Mouse (Mus musculus) embryonic facial prominence, embryonic 12.5 days (tissue): Measurements from ENCODE around the gene Pex6. TPM values are rescaled to one million over a fixed set of nuclear protein-coding genes. Genes with fewer than 3 reads are reported as not detected.
A peak's percentile ranks its signal among the peaks of the same experiment; 100 is the strongest.

Experiments used
- ATAC-seq: fragments of 200-750 bp; cut with Nextera tagmentation; 2 replicates; pipeline ENCODE4 v1.8.0; 2017; ENCODE audit not compliant: insufficient number of reproducible peaks, insufficient read depth, low FRiP score, low TSS enrichment
- H3K27ac ChIP-seq: fragments of 300-500 bp; sonication (generic); 2 replicates; pipeline ENCODE4 v1.5.1; 2016; ENCODE audit warnings: mild to moderate bottlenecking
- H3K27me3 ChIP-seq: fragments of 300-500 bp; sonication (generic); 2 replicates; pipeline ENCODE4 v1.6.1; 2016; ENCODE audit warnings: mild to moderate bottlenecking, moderate library complexity
- H3K36me3 ChIP-seq: fragments of 300-500 bp; sonication (generic); 2 replicates; pipeline ENCODE4 v1.6.1; 2016; ENCODE audit warnings: mild to moderate bottlenecking
- H3K4me1 ChIP-seq: fragments of 300-500 bp; sonication (generic); 2 replicates; pipeline ENCODE4 v1.6.1; 2016
- H3K4me2 ChIP-seq: fragments of 300-500 bp; sonication (generic); replicated peaks from 2 replicates; pipeline ENCODE4 v1.6.1; 2016; ENCODE audit warnings: mild to moderate bottlenecking, moderate library complexity
- H3K4me3 ChIP-seq: fragments of 300-500 bp; sonication (generic); 2 replicates; pipeline ENCODE4 v1.5.1; 2016; ENCODE audit warnings: mild to moderate bottlenecking
- H3K9ac ChIP-seq: fragments of 300-500 bp; sonication (generic); 2 replicates; pipeline ENCODE4 v1.6.1; 2016; ENCODE audit warnings: mild to moderate bottlenecking, moderate library complexity
- H3K9me3 ChIP-seq: fragments of 300-500 bp; sonication (generic); 2 replicates; pipeline ENCODE4 v1.6.1; 2016; ENCODE audit warnings: mild to moderate bottlenecking, moderate library complexity
- WGBS: fragments of 180-500 bp; shearing (Covaris S2); methylation state at CpG from one replicate; pipeline ENCODE4 v1.1.7; 2016; 5-methylcytosine and 5-hydroxymethylcytosine counted together
- polyA plus RNA-seq: library from polyadenylated mRNA; unstranded; fragments of >200 nt; fragmentation: Nextera tagmentation; extraction: Ambion mirVana; gene quantifications from 2 replicates; pipeline ENCODE4 v1.2.1, GENCODE M21; 2016

The Pex6 gene
- 43.0 and 45.1 TPM in 2 replicates for polyA plus RNA-seq

GRCm38 (mm10) chr17:46710959-46711597, at the start of gene Pex6:
Gene Pex6 (plus strand): TSS chr17:46711463.
- H3K36me3 ChIP-seq = peaks cover 25% of the 10 kb centered on the region
- peak within 1 kb of the TSS; percentile 96 for H3K9ac ChIP-seq
- peak; percentile 83 for ATAC-seq
- no peaks in the 10 kb centered on the region for H3K9me3 ChIP-seq
- peak within 1 kb of the TSS; percentile 73 for H3K27ac ChIP-seq
- peak within 1 kb of the TSS; percentile 99 for H3K4me2 ChIP-seq
- H3K4me3 ChIP-seq = peak within 1 kb of the TSS; percentile 100
- no peaks in the 10 kb centered on the region for H3K27me3 ChIP-seq
- peaks cover 24% of the 10 kb centered on the region for H3K4me1 ChIP-seq
- WGBS = 7% methylated on average over 36 of the region's 36 CpGs

- Histone ChIP-seq H3K9me3 (no peaks in the 10 kb centered on the region), H3K36me3 (peaks cover 92% of the 10 kb centered on the region), H3K9ac (no peak overlapping the region)
Observed at GRCm38 (mm10) chr17:46661981-46662380, 49.3 kb upstream of the Pex6 start.

GRCm38 (mm10) chr17:46662730-46663129, 48.5 kb upstream of the Pex6 start:
- no peaks in the 10 kb centered on the region for H3K4me1 ChIP-seq
- WGBS = 88% methylated on average over 5 of the region's 5 CpGs
- no peaks in the 10 kb centered on the region for H3K27me3 ChIP-seq
- H3K4me2 ChIP-seq = no peak overlapping the region
- H3K9me3 ChIP-seq = no peaks in the 10 kb centered on the region
- H3K4me3 ChIP-seq = no peak overlapping the region
- no peak for ATAC-seq
- H3K27ac ChIP-seq = no peak overlapping the region
- no peak overlapping the region for H3K9ac ChIP-seq
- H3K36me3 ChIP-seq = peaks cover 90% of the 10 kb centered on the region

More at GRCm38 (mm10) chr17:46661981-46662380, 49.3 kb upstream of the Pex6 start:
- ATAC-seq = no peak
- H3K4me1 ChIP-seq = no peaks in the 10 kb centered on the region
- H3K27me3 ChIP-seq = no peaks in the 10 kb centered on the region
- no peak overlapping the region for H3K4me2 ChIP-seq
- no peak overlapping the region for H3K27ac ChIP-seq
- H3K4me3 ChIP-seq = no peak overlapping the region
- 85% methylated on average over 12 of the region's 12 CpGs for WGBS

GRCm38 (mm10) chr17:46667712-46668111, 43.6 kb upstream of the Pex6 start:
- ATAC-seq = no peak
- 89% methylated on average over 16 of the region's 16 CpGs for WGBS
- Histone ChIP-seq H3K4me3 (no peak overlapping the region), H3K36me3 (peaks cover 67% of the 10 kb centered on the region), H3K27me3 (no peaks in the 10 kb centered on the region), H3K9ac (no peak overlapping the region), H3K9me3 (no peaks in the 10 kb centered on the region), H3K4me2 (no peak overlapping the region), H3K4me1 (no peaks in the 10 kb centered on the region), H3K27ac (no peak overlapping the region)

GRCm38 (mm10) chr17:46669911-46670310, 41.4 kb upstream of the Pex6 start:
- Histone ChIP-seq H3K9ac (no peak overlapping the region), H3K4me1 (peaks cover 15% of the 10 kb centered on the region), H3K27me3 (no peaks in the 10 kb centered on the region), H3K4me3 (no peak overlapping the region), H3K36me3 (peaks cover 50% of the 10 kb centered on the region), H3K27ac (no peak overlapping the region), H3K4me2 (no peak overlapping the region), H3K9me3 (no peaks in the 10 kb centered on the region)
- 94% methylated on average over 10 of the region's 10 CpGs for WGBS
- ATAC-seq = no peak

GRCm38 (mm10) chr17:46673850-46674529, 37.3 kb upstream of the Pex6 start, which contains the start of gene Rrp36:
Gene Rrp36 (minus strand): TSS chr17:46674352.
- Histone ChIP-seq H3K27ac (peak within 1 kb of the TSS; percentile 97), H3K9me3 (no peaks in the 10 kb centered on the region), H3K9ac (peak within 1 kb of the TSS; percentile 78), H3K4me2 (peak within 1 kb of the TSS; percentile 79), H3K4me3 (peak within 1 kb of the TSS; percentile 89), H3K4me1 (peaks cover 26% of the 10 kb centered on the region), H3K36me3 (peaks cover 60% of the 10 kb centered on the region), H3K27me3 (no peaks in the 10 kb centered on the region)
- WGBS = 1% methylated on average over 43 of the region's 43 CpGs
- peak; percentile 91 for ATAC-seq

- Histone ChIP-seq H3K27me3 (no peaks in the 10 kb centered on the region), H3K4me1 (peaks cover 33% of the 10 kb centered on the region), H3K9me3 (no peaks in the 10 kb centered on the region), H3K27ac (peak overlapping the region; percentile 97), H3K4me3 (peak overlapping the region; percentile 89), H3K36me3 (peaks cover 53% of the 10 kb centered on the region), H3K4me2 (peak overlapping the region; percentile 79), H3K9ac (peak overlapping the region; percentile 78)
- ATAC-seq = no peak; the same call in 1 of the 2 replicates
- 15% methylated on average over 14 of the region's 15 CpGs for WGBS
Observed at GRCm38 (mm10) chr17:46674530-46675283, 36.6 kb upstream of the Pex6 start.

GRCm38 (mm10) chr17:46678416-46678815, 32.8 kb upstream of the Pex6 start, which contains the start of gene Mea1:
Gene Mea1 (plus strand): TSS chr17:46678793.
- 93% methylated on average over 8 of the region's 9 CpGs for WGBS
- H3K36me3 ChIP-seq = peaks cover 44% of the 10 kb centered on the region
- peak within 1 kb of the TSS; percentile 57; the same call in 1 of the 2 replicates for H3K27ac ChIP-seq
- peak within 1 kb of the TSS; percentile 77 for H3K9ac ChIP-seq
- H3K9me3 ChIP-seq = no peaks in the 10 kb centered on the region
- peak within 1 kb of the TSS; percentile 92 for H3K4me2 ChIP-seq
- peak within 1 kb of the TSS; percentile 89 for H3K4me3 ChIP-seq
- no peaks in the 10 kb centered on the region for H3K27me3 ChIP-seq
- ATAC-seq = no peak
- H3K4me1 ChIP-seq = peaks cover 35% of the 10 kb centered on the region

- no peaks in the 10 kb centered on the region for H3K9me3 ChIP-seq
- no peaks in the 10 kb centered on the region for H3K27me3 ChIP-seq
- peaks cover 49% of the 10 kb centered on the region for H3K36me3 ChIP-seq
- H3K27ac ChIP-seq = peak overlapping the region; percentile 57; the same call in 1 of the 2 replicates
- peak overlapping the region; percentile 92 for H3K4me2 ChIP-seq
- peaks cover 33% of the 10 kb centered on the region for H3K4me1 ChIP-seq
- ATAC-seq = no peak
- peak overlapping the region; percentile 89 for H3K4me3 ChIP-seq
- peak overlapping the region; percentile 77 for H3K9ac ChIP-seq
- 32% methylated on average over 9 of the region's 9 CpGs for WGBS
Observed at GRCm38 (mm10) chr17:46678911-46679310, 32.4 kb upstream of the Pex6 start.

- Histone ChIP-seq H3K9me3 (no peaks in the 10 kb centered on the region), H3K36me3 (peaks cover 56% of the 10 kb centered on the region), H3K27ac (peak overlapping the region; percentile 93), H3K4me2 (peak overlapping the region; percentile 92), H3K9ac (peak overlapping the region; percentile 77), H3K27me3 (no peaks in the 10 kb centered on the region), H3K4me1 (peaks cover 25% of the 10 kb centered on the region), H3K4me3 (peak overlapping the region; percentile 89)
- peak; percentile 24 for ATAC-seq
- WGBS = under 1% methylated on average over 34 of the region's 34 CpGs
Observed at GRCm38 (mm10) chr17:46679843-46680759, 31.2 kb upstream of the Pex6 start.
